Mouse (Mus musculus): Measurements from ENCODE around the gene Olfr38.

- TF ChIP-seq MAX (IDR thresholded peaks at IDR 0.05; ENCODE audit: low read depth): no peak
- no peak for TF ChIP-seq TCF3 (IDR thresholded peaks at IDR 0.05; ENCODE audit: insufficient read length, low read depth)
- TF ChIP-seq POLR2A (IDR thresholded peaks at IDR 0.05; ENCODE audit: insufficient read length, low read depth): no peak
- no peak for TF ChIP-seq E2F4 (IDR thresholded peaks at IDR 0.05; ENCODE audit: insufficient read depth)
- TF ChIP-seq POLR2AphosphoS2 (IDR thresholded peaks at IDR 0.05; ENCODE audit: insufficient read length, low read depth): no peak
- TF ChIP-seq CEBPB (IDR thresholded peaks at IDR 0.05; ENCODE audit: insufficient read depth, poor library complexity, severe bottlenecking): no peak
- no peak for TF ChIP-seq REST (IDR thresholded peaks at IDR 0.05; ENCODE audit: insufficient read depth, insufficient read length)
- no peak for TF ChIP-seq MYOD1 (IDR thresholded peaks at IDR 0.05; ENCODE audit: control insufficient read depth in 1 of 3, insufficient read length in 2 of 3, low read depth in 2 of 3)
- no peak for TF ChIP-seq MYOG (IDR thresholded peaks at IDR 0.05; ENCODE audit: control insufficient read depth in 1 of 3, insufficient read depth in 1 of 3, insufficient read length in 2 of 3, low read depth in 2 of 3)
- no peak for TF ChIP-seq TCF12 (IDR thresholded peaks at IDR 0.05; ENCODE audit: insufficient read depth, poor library complexity, severe bottlenecking)
- TF ChIP-seq USF1 (IDR thresholded peaks at IDR 0.05; ENCODE audit: low read depth): no peak
- no peak for TF ChIP-seq SRF (IDR thresholded peaks at IDR 0.05; ENCODE audit: control insufficient read depth, insufficient read length, low read depth)
These were observed 8.4 kb upstream of the Olfr38 start for GRCm38 (mm10) chr6:42747846-42748245.
